ENCODE assay signal across 24 mouse cellular contexts in the genomic region with DNA sequence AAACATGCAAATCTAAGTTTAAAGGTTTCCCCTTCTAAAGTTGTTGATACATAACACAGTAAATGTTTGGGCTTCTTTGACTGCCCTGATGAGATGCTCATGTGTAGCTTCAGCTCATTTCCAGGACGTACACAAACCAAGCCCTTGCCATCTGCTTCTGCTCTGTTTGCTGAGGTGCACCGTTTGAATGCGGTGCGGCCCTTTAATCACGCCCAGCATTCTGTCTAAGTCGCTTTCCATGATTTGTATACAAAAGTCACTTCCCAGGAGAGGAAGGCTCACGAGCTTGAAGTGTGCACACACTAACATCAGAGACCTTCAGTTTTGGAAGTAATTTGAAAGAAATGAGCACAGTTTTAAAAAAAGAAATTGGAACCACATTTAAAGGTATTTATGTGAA.
"Had no signal": no experiment of that assay in that cellular context is flagged by ENCODE, and none has a peak within 500 bp of the region (broad histone marks: within the 10 kb centered on the region; RNA-seq: fewer than 3 reads in every experiment).

No protein-coding gene starts in this region.

- DNase-seq: gastrocnemius, adult 2 months; gastrocnemius, postnatal 10 days; gastrocnemius, postnatal 25 days; heart, adult 2 months; heart, postnatal 14 days; heart, postnatal 36 days; kidney, adult 11 months; kidney, adult 2 months; kidney, adult 9 months; kidney, postnatal 14 days; kidney, postnatal 36 days; layer of hippocampus, adult 9-11 months; layer of hippocampus, postnatal 36 days; liver; liver, embryonic 13.5 days had no signal

- H3K27me3 ChIP-seq: heart, embryonic 13.5 days; heart, embryonic 15.5 days; kidney, embryonic 15.5 days; liver, embryonic 13.5 days had no signal

- H3K4me3 ChIP-seq: gastrocnemius, adult 2 months; heart, adult 2 months; heart, embryonic 13.5 days; heart, embryonic 15.5 days; kidney, embryonic 15.5 days; liver, embryonic 13.5 days had no signal

- H3K9me3 ChIP-seq: heart, embryonic 13.5 days; heart, embryonic 15.5 days; kidney, embryonic 15.5 days; liver, embryonic 13.5 days had no signal

- ATAC-seq: hindbrain, embryonic 16.5 days; intestine, embryonic 16.5 days had no signal

- H3K9ac ChIP-seq: heart, embryonic 13.5 days; heart, embryonic 15.5 days; hindbrain, embryonic 14.5 days; kidney, embryonic 15.5 days; liver, embryonic 13.5 days had no signal

- H3K27ac ChIP-seq: gastrocnemius, adult 2 months; heart, adult 2 months; heart, embryonic 13.5 days; heart, embryonic 15.5 days; hindbrain, embryonic 14.5 days; kidney, embryonic 15.5 days; kidney, postnatal 0 days; liver, embryonic 13.5 days had no signal

- H3K4me1 ChIP-seq: heart, embryonic 13.5 days; heart, embryonic 15.5 days; kidney, embryonic 15.5 days had no signal

- H3K4me2 ChIP-seq: heart, embryonic 11.5 days; heart, embryonic 13.5 days; heart, embryonic 15.5 days; hindbrain, embryonic 14.5 days; kidney, embryonic 15.5 days; liver, embryonic 11.5 days; liver, embryonic 13.5 days had no signal
